Mouse (Mus musculus): ENCODE data around the gene Dph3. TPM values are rescaled to one million over a fixed set of nuclear protein-coding genes. Genes with fewer than 3 reads are reported as not detected.
"Not testable (repeated sequence)": the region's sequence is repeated elsewhere in the genome, so short reads cannot be mapped to it uniquely, and the experiment has no call there.

The Dph3 gene
- polyA plus RNA-seq (2014; fragmentation: Nextera tagmentation; extraction: Ambion mirVana), result 93.2 and 94.8 TPM in 2 replicates

- H3K4me3 ChIP-seq (ENCODE audit: low read depth, low read length), result peak within 1 kb of the TSS; percentile 64
- DNase-seq (ENCODE audit: low spot score, missing footprints) (peak; percentile 99), ATAC-seq (ENCODE audit: low FRiP score) (peak; percentile 98)
- peak within 1 kb of the TSS; percentile 67 for H3K9ac ChIP-seq (ENCODE audit: low read length)
- no peaks in the 10 kb centered on the region for H3K27me3 ChIP-seq (ENCODE audit: control insufficient read depth, insufficient read depth, low read length)
- peaks cover 8% of the 10 kb centered on the region for H3K4me1 ChIP-seq (ENCODE audit: control insufficient read depth, insufficient read depth, low read length)
- H3K4me2 ChIP-seq, result peak within 1 kb of the TSS; percentile 75
- no peaks in the 10 kb centered on the region for H3K9me3 ChIP-seq (ENCODE audit: control insufficient read depth, low read length)
- peak within 1 kb of the TSS; percentile 59 for H3K27ac ChIP-seq (ENCODE audit: low read depth, low read length)
- under 1% methylated on average over 43 of the region's 43 CpGs for WGBS
- H3K36me3 ChIP-seq (ENCODE audit: control insufficient read depth, insufficient read depth, low read length), result peaks cover 9% of the 10 kb centered on the region; the same call in 1 of the 2 replicates
These were observed at the start of gene Dph3 for GRCm38 (mm10) chr14:32085486-32086201. TSS of gene Dph3 (minus strand) at chr14:32085729.

DNA sequence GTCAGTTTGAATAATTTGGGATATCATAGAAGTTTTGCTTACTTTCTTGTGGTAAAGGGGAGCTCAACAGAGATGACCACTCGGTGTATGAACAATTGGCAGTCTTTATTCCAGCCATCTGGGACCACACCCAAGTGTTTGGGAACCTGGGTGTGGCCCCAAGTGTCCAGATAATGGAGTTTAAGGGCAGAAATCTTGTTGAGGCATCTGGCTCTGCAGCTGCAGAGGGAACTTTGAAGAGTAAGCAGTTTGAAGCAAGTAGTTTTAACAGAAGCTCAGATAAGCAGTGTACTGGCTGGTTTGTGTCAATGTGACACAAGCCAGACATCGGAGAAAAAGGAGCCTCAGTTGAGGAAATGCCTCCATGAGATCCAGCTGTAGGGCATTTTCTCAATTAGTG, 48.8 kb upstream of the Dph3 start:
- 71% methylated on average over 2 of the region's 2 CpGs for WGBS
- Histone ChIP-seq H3K36me3 (ENCODE audit: control insufficient read depth, insufficient read depth, low read length) (no peaks in the 10 kb centered on the region), H3K4me2 (no peak overlapping the region), H3K27ac (ENCODE audit: low read depth, low read length) (no peak overlapping the region), H3K4me1 (ENCODE audit: control insufficient read depth, insufficient read depth, low read length) (no peaks in the 10 kb centered on the region), H3K9me3 (ENCODE audit: control insufficient read depth, low read length) (no peaks in the 10 kb centered on the region), H3K27me3 (ENCODE audit: control insufficient read depth, insufficient read depth, low read length) (no peaks in the 10 kb centered on the region), H3K9ac (ENCODE audit: low read length) (no peak overlapping the region), H3K4me3 (ENCODE audit: low read depth, low read length) (no peak overlapping the region)
- DNase-seq (ENCODE audit: low spot score, missing footprints), result no peak
- ATAC-seq (ENCODE audit: low FRiP score), result no peak

DNA sequence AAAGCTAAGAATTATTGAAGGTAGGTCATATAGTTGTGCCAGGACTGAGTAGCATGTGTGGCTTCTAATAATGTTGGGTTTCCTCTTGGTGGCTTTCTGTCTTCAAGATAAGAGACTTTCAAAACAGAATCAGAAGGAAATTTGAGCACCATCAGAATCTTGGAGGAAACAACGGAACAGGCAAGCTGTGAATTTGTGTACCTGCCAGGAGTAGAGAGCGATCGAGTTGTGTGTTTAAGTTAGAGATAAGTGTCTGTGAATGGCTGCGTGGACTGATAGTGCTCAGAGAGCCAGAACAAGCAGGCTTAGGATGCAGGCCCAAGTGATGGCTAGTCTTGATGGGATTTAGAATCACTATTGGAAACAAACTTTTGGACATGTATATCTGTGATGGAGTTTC, 46.3 kb upstream of the Dph3 start:
- H3K4me3 ChIP-seq (ENCODE audit: low read depth, low read length), result no peak overlapping the region
- no peak for DNase-seq (ENCODE audit: low spot score, missing footprints)
- H3K4me2 ChIP-seq, result no peak overlapping the region
- no peak for ATAC-seq (ENCODE audit: low FRiP score)
- no peaks in the 10 kb centered on the region for H3K27me3 ChIP-seq (ENCODE audit: control insufficient read depth, insufficient read depth, low read length)
- H3K4me1 ChIP-seq (ENCODE audit: control insufficient read depth, insufficient read depth, low read length), result no peaks in the 10 kb centered on the region
- H3K27ac ChIP-seq (ENCODE audit: low read depth, low read length), result no peak overlapping the region
- no peaks in the 10 kb centered on the region for H3K36me3 ChIP-seq (ENCODE audit: control insufficient read depth, insufficient read depth, low read length)
- H3K9ac ChIP-seq (ENCODE audit: low read length), result no peak overlapping the region
- no peaks in the 10 kb centered on the region for H3K9me3 ChIP-seq (ENCODE audit: control insufficient read depth, low read length)
- 86% methylated on average over 4 of the region's 4 CpGs for WGBS

DNA sequence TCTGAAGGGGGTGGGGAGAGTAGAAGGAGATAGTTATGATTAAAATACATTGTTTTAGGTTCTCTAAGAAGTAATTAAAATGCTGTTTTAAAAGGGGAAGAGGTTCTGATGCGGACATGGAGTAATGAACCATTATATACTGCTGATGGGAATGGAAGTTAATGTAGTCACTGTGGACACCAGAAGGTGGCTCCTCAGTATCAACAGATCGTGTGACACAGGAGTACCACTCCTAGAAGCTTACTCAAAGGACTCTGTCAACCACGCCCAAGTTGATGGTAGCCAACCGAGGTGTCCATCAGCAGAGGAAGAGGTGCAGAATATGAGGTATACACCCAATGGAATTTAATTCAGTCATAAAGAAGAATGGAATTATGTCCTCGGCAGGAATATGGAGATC, 42.9 kb upstream of the Dph3 start:
- H3K36me3 ChIP-seq (ENCODE audit: control insufficient read depth, insufficient read depth, low read length), result no peaks in the 10 kb centered on the region
- no peak overlapping the region for H3K27ac ChIP-seq (ENCODE audit: low read depth, low read length)
- 82% methylated on average over 5 of the region's 5 CpGs for whole genome bisulfite sequencing
- H3K9ac ChIP-seq (ENCODE audit: low read length), result no peak overlapping the region
- DNase-seq (ENCODE audit: low spot score, missing footprints), result no peak
- ATAC-seq (ENCODE audit: low FRiP score), result no peak
- no peaks in the 10 kb centered on the region for H3K4me1 ChIP-seq (ENCODE audit: control insufficient read depth, insufficient read depth, low read length)
- H3K4me2 ChIP-seq, result no peak overlapping the region
- no peaks in the 10 kb centered on the region for H3K27me3 ChIP-seq (ENCODE audit: control insufficient read depth, insufficient read depth, low read length)
- no peak overlapping the region for H3K4me3 ChIP-seq (ENCODE audit: low read depth, low read length)
- no peaks in the 10 kb centered on the region for H3K9me3 ChIP-seq (ENCODE audit: control insufficient read depth, low read length)

- ATAC-seq (ENCODE audit: low FRiP score); H3K36me3 ChIP-seq (ENCODE audit: control insufficient read depth, insufficient read depth, low read length); H3K9me3 ChIP-seq (ENCODE audit: control insufficient read depth, low read length); DNase-seq (ENCODE audit: low spot score, missing footprints); H3K27me3 ChIP-seq (ENCODE audit: control insufficient read depth, insufficient read depth, low read length); H3K4me2 ChIP-seq; H3K4me3 ChIP-seq (ENCODE audit: low read depth, low read length); H3K9ac ChIP-seq (ENCODE audit: low read length); H3K4me1 ChIP-seq (ENCODE audit: control insufficient read depth, insufficient read depth, low read length); H3K27ac ChIP-seq (ENCODE audit: low read depth, low read length): not testable (repeated sequence)
- WGBS, result 79% methylated on average over 5 of the region's 5 CpGs
These were observed 39.7 kb upstream of the Dph3 start for GRCm38 (mm10) chr14:32125256-32125655.

DNA sequence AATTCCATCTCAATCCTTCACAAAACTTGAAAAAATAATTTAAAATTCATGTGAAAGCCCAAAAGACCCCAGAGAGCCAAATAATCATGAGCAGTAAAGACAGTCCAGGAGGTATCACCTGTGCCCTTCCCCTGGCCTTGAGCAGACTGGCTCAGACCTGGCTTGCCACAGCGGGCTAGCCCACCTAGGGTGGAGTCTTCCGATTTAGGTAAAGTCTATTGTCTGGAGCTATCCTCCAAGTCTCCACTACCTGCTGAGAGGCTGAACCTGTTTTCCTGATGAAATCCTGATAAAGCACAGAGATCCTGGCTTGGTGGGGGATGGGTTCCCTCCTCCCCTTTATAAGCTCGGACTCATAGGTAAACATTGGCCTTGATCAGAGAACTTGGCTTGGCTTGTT, 38.7 kb upstream of the Dph3 start:
- DNase-seq (ENCODE audit: low spot score, missing footprints), result no peak
- no peak overlapping the region for H3K4me3 ChIP-seq (ENCODE audit: low read depth, low read length)
- H3K36me3 ChIP-seq (ENCODE audit: control insufficient read depth, insufficient read depth, low read length), result no peaks in the 10 kb centered on the region
- no peaks in the 10 kb centered on the region for H3K27me3 ChIP-seq (ENCODE audit: control insufficient read depth, insufficient read depth, low read length)
- H3K9me3 ChIP-seq (ENCODE audit: control insufficient read depth, low read length), result no peaks in the 10 kb centered on the region
- no peak overlapping the region for H3K9ac ChIP-seq (ENCODE audit: low read length)
- WGBS, result 41% methylated on average over 3 of the region's 3 CpGs
- H3K27ac ChIP-seq (ENCODE audit: low read depth, low read length), result no peak overlapping the region
- no peaks in the 10 kb centered on the region for H3K4me1 ChIP-seq (ENCODE audit: control insufficient read depth, insufficient read depth, low read length)
- ATAC-seq (ENCODE audit: low FRiP score), result no peak
- H3K4me2 ChIP-seq, result no peak overlapping the region

- H3K4me2 ChIP-seq, result no peak overlapping the region
- H3K27me3 ChIP-seq (ENCODE audit: control insufficient read depth, insufficient read depth, low read length), result no peaks in the 10 kb centered on the region
- no peak overlapping the region for H3K27ac ChIP-seq (ENCODE audit: low read depth, low read length)
- no peaks in the 10 kb centered on the region for H3K36me3 ChIP-seq (ENCODE audit: control insufficient read depth, insufficient read depth, low read length)
- no peaks in the 10 kb centered on the region for H3K9me3 ChIP-seq (ENCODE audit: control insufficient read depth, low read length)
- DNase-seq (ENCODE audit: low spot score, missing footprints) (no peak), ATAC-seq (ENCODE audit: low FRiP score) (no peak)
- H3K4me1 ChIP-seq (ENCODE audit: control insufficient read depth, insufficient read depth, low read length), result no peaks in the 10 kb centered on the region
- WGBS, result 54% methylated on average over 2 of the region's 2 CpGs
- no peak overlapping the region for H3K9ac ChIP-seq (ENCODE audit: low read length)
- H3K4me3 ChIP-seq (ENCODE audit: low read depth, low read length), result no peak overlapping the region
These were observed 36.4 kb upstream of the Dph3 start for GRCm38 (mm10) chr14:32121920-32122315.

GRCm38 (mm10) chr14:32120940-32121919, 35.7 kb upstream of the Dph3 start:
- DNase-seq (ENCODE audit: low spot score, missing footprints) (no peak), ATAC-seq (ENCODE audit: low FRiP score) (no peak)
- Histone ChIP-seq H3K27ac (ENCODE audit: low read depth, low read length) (no peak overlapping the region), H3K9ac (ENCODE audit: low read length) (no peak overlapping the region), H3K4me1 (ENCODE audit: control insufficient read depth, insufficient read depth, low read length) (no peaks in the 10 kb centered on the region), H3K4me2 (no peak overlapping the region), H3K4me3 (ENCODE audit: low read depth, low read length) (no peak overlapping the region), H3K27me3 (ENCODE audit: control insufficient read depth, insufficient read depth, low read length) (no peaks in the 10 kb centered on the region), H3K9me3 (ENCODE audit: control insufficient read depth, low read length) (no peaks in the 10 kb centered on the region), H3K36me3 (ENCODE audit: control insufficient read depth, insufficient read depth, low read length) (no peaks in the 10 kb centered on the region)
- 76% methylated on average over 11 of the region's 11 CpGs for WGBS

DNA sequence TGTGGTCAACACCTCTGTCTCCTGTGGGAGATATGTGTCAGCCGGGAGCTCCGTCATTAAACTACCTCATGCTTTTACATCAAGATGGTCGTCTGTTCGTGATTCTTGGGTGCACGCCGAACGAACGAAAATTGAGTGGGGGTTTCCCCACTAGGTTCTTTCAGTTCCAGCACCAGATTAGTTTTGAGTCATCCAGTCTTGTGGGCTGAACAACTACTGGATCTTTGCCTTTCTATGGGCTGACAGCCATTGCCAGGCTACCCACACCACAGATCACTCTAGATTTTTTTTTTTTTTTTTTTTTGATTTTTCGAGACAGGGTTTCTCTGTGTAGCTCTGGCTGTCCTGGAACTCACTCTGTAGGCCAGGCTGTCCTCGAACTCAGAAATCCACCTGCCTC, 26.6 kb upstream of the Dph3 start:
- H3K36me3 ChIP-seq (ENCODE audit: control insufficient read depth, insufficient read depth, low read length); H3K4me1 ChIP-seq (ENCODE audit: control insufficient read depth, insufficient read depth, low read length); H3K9ac ChIP-seq (ENCODE audit: low read length); H3K9me3 ChIP-seq (ENCODE audit: control insufficient read depth, low read length); DNase-seq (ENCODE audit: low spot score, missing footprints); H3K27ac ChIP-seq (ENCODE audit: low read depth, low read length); H3K27me3 ChIP-seq (ENCODE audit: control insufficient read depth, insufficient read depth, low read length); H3K4me3 ChIP-seq (ENCODE audit: low read depth, low read length); ATAC-seq (ENCODE audit: low FRiP score); H3K4me2 ChIP-seq: not testable (repeated sequence)
- 92% methylated on average over 10 of the region's 10 CpGs for WGBS

All from midbrain, embryonic 11.5 days (tissue).